Mouse (Mus musculus) G1E (cell line): Measurements from ENCODE around the gene Tex261.

Experiments
- CTCF ChIP-seq: IDR thresholded peaks from 2 replicates; pipeline ENCODE4 v1.5.1; 2012; ENCODE audit warnings: low read depth, low read length, inconsistent platforms, mixed read lengths
- GATA2 ChIP-seq: IDR thresholded peaks from 2 replicates; pipeline ENCODE4 v1.6.1; 2012; ENCODE audit warnings: low read depth, low read length, inconsistent platforms, borderline replicate concordance
- POLR2AphosphoS5 ChIP-seq: IDR thresholded peaks from 2 replicates; pipeline ENCODE4 v1.6.1; 2012; ENCODE audit warnings: low read depth, low read length, inconsistent platforms; ENCODE audit not compliant: insufficient replicate concordance
- TAL1 ChIP-seq: conservative IDR thresholded peaks from 2 replicates; pipeline ENCODE4 v1.6.1; 2012; ENCODE audit warnings: low read depth, low read length, inconsistent platforms, mixed read lengths

DNA sequence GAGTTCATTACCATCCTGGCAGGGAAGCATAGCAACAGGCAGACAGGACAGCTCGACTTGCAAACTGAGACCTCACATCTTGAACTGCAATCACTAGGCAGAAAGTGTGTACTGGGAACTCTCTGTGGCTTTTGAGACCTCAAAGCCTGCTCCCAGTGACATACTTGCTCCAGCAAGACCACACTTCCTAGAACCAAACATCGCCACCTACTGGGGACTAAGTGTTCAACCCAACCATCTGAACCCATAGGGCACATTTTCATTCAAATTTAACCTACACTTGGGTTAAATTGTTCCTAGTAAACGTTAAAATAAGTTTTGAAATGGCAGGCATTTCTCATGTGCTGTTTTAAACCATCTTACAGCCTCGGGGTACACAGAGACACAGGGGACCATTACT lies 48.4 kb downstream of the Tex261 start:
- TF ChIP-seq CTCF = no peak
- no peak for TF ChIP-seq POLR2AphosphoS5
- no peak for TF ChIP-seq GATA2
- TF ChIP-seq TAL1 = no peak
